Mouse (Mus musculus) cerebellum, adult 2 months (tissue): Measurements from ENCODE around the gene Dynlrb2. TPM values are rescaled to one million over a fixed set of nuclear protein-coding genes. Genes with fewer than 3 reads are reported as not detected.

ENCODE experiments used
- DNase-seq, 2 experiments: peaks; one replicate each; pipeline ENCODE4 v3.0.0; 2021
- H3K27ac ChIP-seq: fragments of 200-500 bp; 2 replicates; pipeline ENCODE4 v1.5.1; 2012; ENCODE audit warnings: low read length, control low read depth, inconsistent platforms; ENCODE audit not compliant: insufficient read depth
- H3K27me3 ChIP-seq: fragments of 200-500 bp; 2 replicates; pipeline ENCODE4 v1.6.1; 2012; ENCODE audit warnings: inconsistent platforms, mild to moderate bottlenecking, low read length, moderate library complexity; ENCODE audit not compliant: control insufficient read depth, insufficient read depth
- H3K4me1 ChIP-seq: fragments of 200-500 bp; 2 replicates; pipeline ENCODE4 v1.6.1; 2011; ENCODE audit warnings: low read length; ENCODE audit not compliant: control insufficient read depth, insufficient read depth
- H3K4me3 ChIP-seq: fragments of 200-500 bp; replicated peaks from 2 replicates; pipeline ENCODE3; 2011; ENCODE audit warnings: mild to moderate bottlenecking, low read depth, low read length, control low read depth; ENCODE audit not compliant: insufficient read depth
- CTCF ChIP-seq: fragments of 200-500 bp; IDR thresholded peaks from 2 replicates; pipeline ENCODE4 v1.5.1; 2011; ENCODE audit warnings: low read depth, mild to moderate bottlenecking, control low read depth, low read length, moderate library complexity, borderline replicate concordance; ENCODE audit not compliant: insufficient read depth
- POLR2A ChIP-seq: fragments of 200-500 bp; IDR thresholded peaks from 2 replicates; pipeline ENCODE4 v1.6.1; 2011; ENCODE audit warnings: low read length, control low read depth, borderline replicate concordance; ENCODE audit not compliant: insufficient read depth
- WGBS: fragments of 180-500 bp; shearing (Covaris S2); methylation state at CpG from one replicate; pipeline ENCODE4 v1.1.7; 2018; 5-methylcytosine and 5-hydroxymethylcytosine counted together
- polyA plus RNA-seq: library from polyadenylated mRNA; depleted of rRNA; stranded (reverse); fragments of >200 nt; gene quantifications from 2 replicates; pipeline ENCODE4 v1.2.3, GENCODE M21; 2012; rRNA removed

Gene Dynlrb2
- 5.5 and 9.3 TPM in 2 replicates for polyA plus RNA-seq

DNA sequence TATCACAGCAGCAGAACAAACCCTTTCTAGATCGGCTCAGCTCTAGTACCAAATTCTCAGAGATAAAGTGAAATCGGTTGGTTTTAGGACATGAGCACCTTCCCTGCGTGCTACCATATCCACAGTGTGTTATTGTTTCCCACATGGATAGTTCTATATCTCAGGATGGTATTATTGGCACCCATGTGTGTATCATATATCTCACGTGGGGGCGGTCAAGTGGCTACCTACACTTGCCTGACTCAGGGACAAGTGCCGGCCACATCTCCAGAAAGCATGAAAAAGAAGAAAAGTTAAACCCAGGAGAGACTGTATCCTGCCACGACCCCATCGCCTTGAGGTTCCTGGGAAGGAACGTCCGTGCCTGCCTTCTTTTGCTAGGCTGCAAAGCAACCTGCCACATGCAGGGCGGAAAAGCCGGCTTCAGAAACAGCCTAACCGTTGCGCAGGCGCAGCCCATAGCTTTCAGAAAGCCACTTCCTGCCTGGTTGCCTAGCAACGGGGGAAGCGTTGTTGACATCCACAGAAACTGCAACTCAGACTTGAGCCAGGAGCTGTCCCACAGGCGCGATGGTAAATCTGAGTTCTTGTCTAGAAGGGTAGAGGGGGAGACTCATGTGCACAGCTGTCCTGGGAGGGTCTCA, at the start of gene Dynlrb2:
Gene Dynlrb2, plus strand, starts transcription at position 498 of the 644 bp plus-strand sequence.
- Histone ChIP-seq H3K27me3 (no peaks in the 10 kb centered on the region), H3K4me3 (peak within 1 kb of the TSS; percentile 70), H3K4me1 (peaks cover 8% of the 10 kb centered on the region), H3K27ac (no peak within 1 kb of the TSS)
- DNase-seq = peak; percentile 88 to 90
- TF ChIP-seq POLR2A (peak; percentile 55; the same call in 1 of the 2 replicates), CTCF (no peak)
- 6% methylated on average over 19 of the region's 19 CpGs for WGBS

DNA sequence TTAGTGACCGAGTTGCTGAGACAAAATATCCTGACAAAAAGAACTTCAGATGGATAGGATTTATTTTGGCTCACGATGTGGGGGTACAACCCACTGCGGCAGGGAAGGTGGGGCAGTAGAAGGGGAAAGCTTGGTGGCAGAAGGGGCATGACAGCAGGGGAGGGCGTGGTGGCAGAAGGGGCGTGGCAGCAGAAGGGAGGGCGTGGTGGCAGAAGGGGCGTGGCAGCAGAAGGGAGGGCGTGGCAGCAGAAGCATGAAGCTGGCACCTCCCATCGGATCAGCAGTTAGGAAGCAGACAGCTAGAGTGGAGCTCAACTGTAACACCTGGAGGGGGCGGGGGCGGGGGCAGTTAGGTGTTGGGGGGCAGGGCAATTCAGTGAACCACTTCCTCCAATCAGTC, 46.2 kb upstream of the Dynlrb2 start:
- no peak overlapping the region for H3K27ac ChIP-seq
- no peak for TF ChIP-seq CTCF
- no peak for TF ChIP-seq POLR2A
- no peaks in the 10 kb centered on the region for H3K27me3 ChIP-seq
- WGBS = 75% methylated on average over 11 of the region's 11 CpGs
- DNase-seq = no peak
- H3K4me3 ChIP-seq = no peak overlapping the region
- no peaks in the 10 kb centered on the region for H3K4me1 ChIP-seq

GRCm38 (mm10) chr8:116461472-116461871, 43.3 kb upstream of the Dynlrb2 start:
- H3K4me3 ChIP-seq = no peak overlapping the region
- TF ChIP-seq CTCF = no peak
- TF ChIP-seq POLR2A = no peak
- 60% methylated on average over 4 of the region's 4 CpGs for WGBS
- H3K27ac ChIP-seq = no peak overlapping the region
- H3K27me3 ChIP-seq = no peaks in the 10 kb centered on the region
- H3K4me1 ChIP-seq = no peaks in the 10 kb centered on the region
- DNase-seq = no peak

DNA sequence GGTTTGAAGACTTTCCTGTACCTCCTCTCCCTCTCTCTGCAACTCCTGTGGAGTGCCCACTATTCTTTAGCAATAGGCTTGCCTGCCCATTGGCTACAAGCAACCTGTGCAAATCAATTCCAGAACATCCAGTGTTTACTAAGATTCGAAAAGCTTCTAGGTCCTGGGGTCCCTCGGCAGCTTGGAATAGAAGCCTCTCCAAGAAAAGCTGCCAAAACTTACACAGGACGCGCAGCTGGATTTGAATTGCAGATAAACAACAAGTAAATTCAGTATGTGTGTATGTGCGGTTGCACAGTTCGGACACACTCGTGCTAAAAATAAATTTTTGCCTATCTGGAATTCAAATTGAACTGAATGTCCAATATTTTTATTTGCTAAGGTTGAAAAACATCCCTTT, 38.2 kb upstream of the Dynlrb2 start:
- 78% methylated on average over 7 of the region's 7 CpGs for WGBS

DNA sequence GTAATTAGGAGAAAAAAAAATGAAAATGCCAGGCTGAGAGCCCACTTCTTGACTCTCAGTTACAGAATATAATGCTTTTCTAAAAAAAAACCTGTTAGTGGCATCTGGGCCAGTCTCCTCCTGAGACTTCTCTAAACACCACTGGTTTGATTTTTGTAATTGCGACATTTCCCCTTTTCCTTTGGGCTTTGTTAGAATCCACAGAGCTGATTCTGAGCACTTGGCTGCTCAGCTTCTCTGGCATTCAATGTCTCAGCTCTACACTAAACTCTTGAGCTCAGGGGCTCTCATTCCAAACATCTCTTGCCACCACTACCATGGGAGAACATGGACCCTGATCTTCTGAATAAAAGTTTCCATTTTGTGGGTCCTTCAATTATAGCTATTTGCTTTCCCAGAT, 37.7 kb upstream of the Dynlrb2 start:
- 64% methylated on average over 1 of the region's 1 CpGs for WGBS
- no peak overlapping the region for H3K27ac ChIP-seq
- TF ChIP-seq CTCF (no peak), POLR2A (no peak)
- H3K27me3 ChIP-seq = no peaks in the 10 kb centered on the region
- no peak for DNase-seq
- H3K4me3 ChIP-seq = no peak overlapping the region
- H3K4me1 ChIP-seq = no peaks in the 10 kb centered on the region

More for the DNA sequence above, 38.2 kb upstream of the Dynlrb2 start:
- no peak overlapping the region for H3K27ac ChIP-seq
- no peak overlapping the region for H3K4me3 ChIP-seq
- H3K4me1 ChIP-seq = no peaks in the 10 kb centered on the region
- TF ChIP-seq POLR2A (no peak), CTCF (no peak)
- no peak for DNase-seq
- no peaks in the 10 kb centered on the region for H3K27me3 ChIP-seq

GRCm38 (mm10) chr8:116477941-116478340, 26.8 kb upstream of the Dynlrb2 start:
- H3K4me3 ChIP-seq = no peak overlapping the region
- H3K27ac ChIP-seq = no peak overlapping the region
- H3K4me1 ChIP-seq = no peaks in the 10 kb centered on the region
- WGBS = 81% methylated on average over 9 of the region's 9 CpGs
- DNase-seq = no peak
- TF ChIP-seq POLR2A (no peak), CTCF (no peak)
- no peaks in the 10 kb centered on the region for H3K27me3 ChIP-seq

- TF ChIP-seq POLR2A (no peak), CTCF (no peak)
Observed at GRCm38 (mm10) chr8:116478681-116479080, 26.1 kb upstream of the Dynlrb2 start.

GRCm38 (mm10) chr8:116480894-116481293, 23.9 kb upstream of the Dynlrb2 start:
- Histone ChIP-seq H3K4me1 (no peaks in the 10 kb centered on the region), H3K4me3 (no peak overlapping the region), H3K27me3 (no peaks in the 10 kb centered on the region), H3K27ac (no peak overlapping the region)
- peak; percentile 71 to 77 for DNase-seq
- peak; percentile 88 for TF ChIP-seq CTCF
- TF ChIP-seq POLR2A = no peak
- 9% methylated on average over 7 of the region's 7 CpGs for WGBS

More at GRCm38 (mm10) chr8:116478681-116479080, 26.1 kb upstream of the Dynlrb2 start:
- Histone ChIP-seq H3K4me1 (no peaks in the 10 kb centered on the region), H3K4me3 (no peak overlapping the region), H3K27me3 (no peaks in the 10 kb centered on the region), H3K27ac (no peak overlapping the region)
- no peak for DNase-seq

- Histone ChIP-seq H3K4me1 (no peaks in the 10 kb centered on the region), H3K27ac (no peak overlapping the region), H3K4me3 (no peak overlapping the region), H3K27me3 (no peaks in the 10 kb centered on the region)
- 70% methylated on average over 3 of the region's 3 CpGs for WGBS
- no peak for TF ChIP-seq CTCF
- TF ChIP-seq POLR2A = no peak
- DNase-seq = no peak
Observed at GRCm38 (mm10) chr8:116482738-116483137, 22.0 kb upstream of the Dynlrb2 start.
